In the genomic region with DNA sequence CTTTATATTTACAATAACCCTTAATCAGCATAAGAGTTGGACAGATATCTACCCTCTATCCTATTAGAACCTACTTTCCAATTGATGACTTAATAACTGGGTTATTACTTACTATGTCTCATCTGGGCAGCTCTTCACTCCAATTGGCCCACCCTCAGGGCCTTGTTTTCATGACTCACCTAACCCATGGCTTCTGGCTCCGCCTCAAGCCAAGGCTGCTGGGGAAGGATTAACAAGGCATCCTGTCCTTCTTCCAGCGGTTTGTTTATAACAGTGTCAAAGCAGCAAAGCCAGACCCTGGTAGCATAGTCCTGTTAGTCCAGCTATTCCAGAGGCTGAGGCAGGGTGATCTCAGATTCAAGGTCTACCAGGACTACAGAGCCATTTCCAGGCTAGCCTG, we compare ENCODE assay signal across 35 mouse cellular contexts. TPM values are rescaled to one million over a fixed set of nuclear protein-coding genes. Genes with fewer than 3 reads are reported as not detected.
DNase-seq lines count a peak whose midpoint lies in the region; ATAC-seq and TF ChIP-seq lines count a peak whose summit lies in the region.
"Had no signal": no experiment of that assay in that cellular context is flagged by ENCODE, and none has a peak within 500 bp of the region (broad histone marks: within the 10 kb centered on the region; RNA-seq: fewer than 3 reads in every experiment).

No protein-coding gene starts in this region.

- no peaks in the 10 kb centered on the region for H3K4me1 ChIP-seq in intestine, postnatal 0 days (replicated peaks; ENCODE audit: control insufficient read depth, insufficient read depth, low read length)
- H3K4me1 ChIP-seq: heart, embryonic 12.5 days; hindbrain, embryonic 15.5 days; limb, embryonic 10.5 days; limb, embryonic 15.5 days; neural tube, embryonic 15.5 days had no signal

- H3K27me3 ChIP-seq in intestine, postnatal 0 days (replicated peaks; ENCODE audit: control insufficient read depth, insufficient read depth, low read length), result no peaks in the 10 kb centered on the region
- H3K27me3 ChIP-seq: CH12.LX; embryonic facial prominence, embryonic 12.5 days; heart, embryonic 12.5 days; hindbrain, embryonic 15.5 days; kidney, embryonic 15.5 days; limb, embryonic 15.5 days; neural tube, embryonic 15.5 days; Patski had no signal

- no peak overlapping the region for H3K4me2 ChIP-seq in intestine, postnatal 0 days (replicated peaks; ENCODE audit: low read depth)
- H3K4me2 ChIP-seq: embryonic facial prominence, embryonic 12.5 days; heart, embryonic 12.5 days; hindbrain, embryonic 15.5 days; kidney, embryonic 15.5 days; limb, embryonic 15.5 days; neural tube, embryonic 15.5 days had no signal

- H3K9ac ChIP-seq in intestine, postnatal 0 days (ENCODE audit: low read depth, low read length), result no peak overlapping the region
- H3K9ac ChIP-seq: embryonic facial prominence, embryonic 12.5 days; heart, embryonic 12.5 days; hindbrain, embryonic 15.5 days; kidney, embryonic 15.5 days; limb, embryonic 15.5 days; liver, embryonic 14.5 days; neural tube, embryonic 15.5 days had no signal

- H3K4me3 ChIP-seq in intestine, postnatal 0 days (ENCODE audit: low read depth, low read length), result no peak overlapping the region
- H3K4me3 ChIP-seq: embryonic facial prominence, embryonic 12.5 days; heart, adult 2 months; heart, embryonic 12.5 days; hindbrain, embryonic 15.5 days; kidney, embryonic 15.5 days; limb, embryonic 10.5 days; limb, embryonic 15.5 days; neural tube, embryonic 15.5 days had no signal

- peak; percentile 23 for DNase-seq in cerebellum, adult 9-11 months
- DNase-seq in 416B (ENCODE audit: low read depth), result peak; percentile 37
- DNase-seq in adrenal gland, postnatal 14 days, result peak; percentile 79
- DNase-seq in urinary bladder, postnatal 14 days (ENCODE audit: low spot score), result no peak
- DNase-seq in frontal cortex, adult 2 months (ENCODE audit: extremely low spot score in 1 of 2, low spot score in 1 of 2), result no peak
- DNase-seq: cerebellum, adult 11 months; cerebellum, adult 9-10 months; embryo, embryonic 11 days; gastrocnemius, postnatal 36 days; heart, adult 2 months; heart, postnatal 4 days; kidney, adult 18-20 months; kidney, postnatal 25 days; lung, adult 2 months; lung, postnatal 10 days; midbrain, embryonic 14.5 days; spleen, adult 18-20 months; thymus, adult 18-20 months; thymus, postnatal 25 days had no signal

- no peak overlapping the region for H3K27ac ChIP-seq in intestine, postnatal 0 days (ENCODE audit: low read depth, low read length)
- H3K27ac ChIP-seq: embryonic facial prominence, embryonic 12.5 days; heart, adult 2 months; hindbrain, embryonic 15.5 days; kidney, embryonic 15.5 days; limb, embryonic 10.5 days; limb, embryonic 15.5 days; liver, embryonic 14.5 days; neural tube, embryonic 15.5 days had no signal

- H3K36me3 ChIP-seq in intestine, postnatal 0 days (ENCODE audit: control insufficient read depth, insufficient read depth), result peaks cover 54% of the 10 kb centered on the region
- H3K36me3 ChIP-seq: G1E; hindbrain, embryonic 15.5 days; neural tube, embryonic 15.5 days had no signal

- ATAC-seq in cerebellum, adult (ENCODE audit: insufficient number of reproducible peaks, low FRiP score, low TSS enrichment), result no peak
- no peak for ATAC-seq in intestine, postnatal 0 days
- ATAC-seq: forebrain, embryonic 14.5 days; inflammation-experienced regulatory T-cells, adult 6 months; Patski had no signal

- whole genome bisulfite sequencing in intestine, postnatal 0 days, result 81% methylated on average over 2 of the region's 2 CpGs

- H3K9me3 ChIP-seq in intestine, postnatal 0 days (ENCODE audit: control insufficient read depth), result no peaks in the 10 kb centered on the region
- H3K9me3 ChIP-seq: embryonic facial prominence, embryonic 12.5 days; heart, embryonic 12.5 days; hindbrain, embryonic 15.5 days; kidney, embryonic 15.5 days; limb, embryonic 10.5 days; limb, embryonic 15.5 days; neural tube, embryonic 15.5 days had no signal

- TF ChIP-seq CTCF in intestine, postnatal 0 days (IDR thresholded peaks at IDR 0.05; ENCODE audit: low read depth), result no peak

RNA-seq across cellular contexts. Expression of a gene that starts 19.2 kb away (rescaled TPM):
- total RNA-seq in adrenal gland, postnatal 14 days (2021), result 61.7 and 64.7 TPM in 2 replicates
- 73.4 and 80.0 TPM in 2 replicates for polyA plus RNA-seq in intestine, postnatal 0 days (2015; fragmentation: Nextera tagmentation; extraction: Ambion mirVana)
- 19.0 and 20.1 TPM in 2 replicates for polyA plus RNA-seq in frontal cortex, adult 2 months (2012; rRNA removed)

RNA-seq across cellular contexts. Expression of a gene that starts 26.1 kb away (rescaled TPM):
- 1,048 and 1,188 TPM in 2 replicates for total RNA-seq in adrenal gland, postnatal 14 days (2021)
- 922 and 935 TPM in 2 replicates for polyA plus RNA-seq in intestine, postnatal 0 days (2015; fragmentation: Nextera tagmentation; extraction: Ambion mirVana)
- 1,969 and 2,066 TPM in 2 replicates for polyA plus RNA-seq in frontal cortex, adult 2 months (2012; rRNA removed)

RNA-seq across cellular contexts. Expression of a gene that starts 32.8 kb away (rescaled TPM):
- total RNA-seq in adrenal gland, postnatal 14 days (2021), result 0.44 and 0.64 TPM in 2 replicates
- 0.12 and 0.22 TPM in 2 replicates for polyA plus RNA-seq in intestine, postnatal 0 days (2015; fragmentation: Nextera tagmentation; extraction: Ambion mirVana)
- 2.5 and 2.9 TPM in 2 replicates for polyA plus RNA-seq in frontal cortex, adult 2 months (2012; rRNA removed)
- total RNA-seq: G1E; monocyte, adult 5-6 weeks had no signal
- polyA plus RNA-seq: G1E; inflammation-experienced regulatory T-cells, adult 6 months had no signal

Comparison
In these comparisons a context has a peak if more than half of its experiments do, and no peak if none do; other contexts are left out.
1. DNase-seq: peak in cerebellum, adult 9-11 months (single experiment), 416B (single experiment) and adrenal gland, postnatal 14 days (single experiment); none in urinary bladder, postnatal 14 days (single experiment) and frontal cortex, adult 2 months (0 of 2).